Mouse (Mus musculus): ENCODE results near the gene Vti1a.

DNA sequence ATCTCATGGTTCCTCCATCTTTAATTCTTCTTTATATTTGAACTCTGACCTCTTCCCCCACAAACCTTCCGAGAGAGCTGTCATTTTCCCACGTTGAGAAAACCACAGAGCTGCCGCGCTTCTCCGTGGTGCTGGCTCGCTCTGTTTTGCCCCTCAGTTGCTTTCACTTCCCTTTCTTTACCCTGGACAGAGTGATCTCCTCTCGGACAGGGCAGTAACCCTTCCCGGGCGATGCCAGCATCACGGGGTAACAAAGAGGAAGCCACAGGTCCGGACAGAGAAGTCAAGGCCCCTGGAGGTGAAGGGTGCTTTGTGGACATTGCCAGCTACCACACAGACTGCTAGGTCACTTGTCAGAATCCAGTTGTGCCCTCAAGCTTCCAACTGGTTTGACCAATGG, 344.1 kb downstream of the Vti1a start:
- TF ChIP-seq EP300 (IDR thresholded peaks at IDR 0.05; ENCODE audit: insufficient read depth, low read depth, low read length) (no peak), CTCF (IDR thresholded peaks at IDR 0.05; ENCODE audit: low read depth, low read length) (no peak), POLR2A (IDR thresholded peaks at IDR 0.05; ENCODE audit: insufficient read depth, low read length) (no peak)
